Mouse (Mus musculus): ENCODE results near the gene Rabgap1. TPM values are rescaled to one million over a fixed set of nuclear protein-coding genes. Genes with fewer than 3 reads are reported as not detected.

Gene Rabgap1
- total RNA-seq, 2 experiments from 2014 or later = 47.4 to 48.4 TPM

DNA sequence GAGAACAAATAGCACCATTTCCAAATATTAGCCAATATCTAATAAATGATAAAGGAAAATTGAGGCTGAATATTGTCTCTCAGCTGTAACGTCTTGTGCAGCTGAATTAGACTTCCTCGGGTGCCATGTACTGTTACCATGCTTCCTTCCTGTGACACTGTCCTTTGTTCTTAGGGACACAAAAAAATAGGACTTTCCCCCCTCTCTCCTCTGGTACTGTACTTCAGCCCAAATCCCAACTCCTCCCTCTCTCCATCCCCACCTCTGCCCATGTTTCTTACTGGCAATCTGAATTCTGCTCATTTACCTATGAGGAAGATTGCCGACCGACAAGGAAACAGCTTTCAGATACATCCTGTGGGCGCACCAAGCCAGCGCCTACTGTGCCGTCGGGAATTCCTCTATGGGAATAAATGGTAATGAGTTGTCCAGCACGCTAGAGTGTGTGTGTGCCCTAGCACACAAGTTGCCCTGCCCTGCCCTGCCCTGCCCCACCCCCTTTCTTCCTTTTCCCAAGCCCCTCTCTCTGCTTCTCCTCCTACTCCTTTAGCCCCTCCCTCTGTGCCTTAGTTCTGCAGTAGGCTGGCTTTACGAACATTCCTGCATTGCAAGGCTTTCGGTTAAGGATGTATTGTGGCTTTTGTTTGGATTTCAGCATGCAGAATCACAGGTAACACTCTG, 73.1 kb downstream of the Rabgap1 start, which contains the start of gene Gpr21:
Gene Gpr21 (plus strand): TSS at position 303 of the 681 bp plus-strand sequence.
- DNase-seq = no peak

DNA sequence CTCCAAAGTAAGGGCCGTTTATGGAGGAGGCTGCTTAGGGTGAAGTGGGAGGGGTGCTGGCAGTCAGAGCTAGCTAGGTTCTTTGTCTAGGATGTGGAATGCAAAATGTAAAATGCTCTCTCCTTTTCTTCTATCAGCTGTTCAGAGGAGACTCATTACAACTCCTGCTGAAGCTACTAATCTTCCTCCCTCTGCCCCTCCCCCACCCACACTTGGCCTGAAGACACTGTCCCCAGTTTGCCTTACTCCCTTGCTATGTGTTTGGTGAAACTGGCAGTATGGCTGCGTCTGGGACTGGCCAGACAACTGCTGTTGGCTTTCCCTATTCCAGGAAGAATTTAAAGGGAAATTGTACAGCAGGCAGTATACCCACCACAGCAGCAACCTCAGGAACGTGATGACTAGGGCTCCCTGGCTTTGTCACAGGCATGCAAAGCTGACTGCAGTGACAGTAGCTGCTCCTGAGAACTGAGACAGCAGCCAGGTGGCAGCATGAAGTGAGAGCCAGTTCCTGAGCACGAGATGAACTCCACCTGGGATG, 73.9 kb downstream of the Rabgap1 start:
- peak; percentile 11 for DNase-seq

DNA sequence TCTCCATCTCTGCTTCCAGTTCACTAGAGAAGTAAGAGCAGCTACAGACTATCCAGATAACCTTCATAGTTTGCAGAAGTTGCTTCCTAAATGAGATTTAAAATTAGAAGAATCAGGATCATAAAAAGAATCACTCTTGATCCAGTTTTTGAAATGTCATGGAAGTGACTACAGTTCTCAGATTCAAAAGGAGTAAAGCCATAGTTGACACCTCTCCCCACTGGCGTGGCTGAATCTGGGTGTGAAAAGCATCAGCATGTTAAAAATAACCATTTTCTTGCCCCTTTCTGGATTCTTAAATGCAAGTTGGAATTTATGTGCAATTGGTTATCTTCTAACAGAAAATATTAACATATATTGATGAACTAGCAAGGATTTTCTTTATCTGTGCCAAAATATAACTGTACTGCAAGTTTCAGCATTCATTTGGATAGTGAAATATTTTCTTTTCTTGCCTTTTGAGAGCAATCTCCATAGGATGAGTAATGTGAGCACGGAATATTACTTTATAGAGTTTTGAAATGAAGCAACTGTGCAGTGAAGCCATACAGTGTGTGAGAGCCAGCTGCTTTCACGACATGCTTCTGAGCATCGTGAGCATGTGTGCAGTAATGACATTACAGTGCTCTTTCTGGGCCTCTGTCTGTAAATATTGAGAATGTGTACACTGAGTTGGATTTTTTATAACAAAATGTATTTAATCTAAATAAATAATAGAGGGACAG, 75.6 kb downstream of the Rabgap1 start:
- no peak for DNase-seq

DNA sequence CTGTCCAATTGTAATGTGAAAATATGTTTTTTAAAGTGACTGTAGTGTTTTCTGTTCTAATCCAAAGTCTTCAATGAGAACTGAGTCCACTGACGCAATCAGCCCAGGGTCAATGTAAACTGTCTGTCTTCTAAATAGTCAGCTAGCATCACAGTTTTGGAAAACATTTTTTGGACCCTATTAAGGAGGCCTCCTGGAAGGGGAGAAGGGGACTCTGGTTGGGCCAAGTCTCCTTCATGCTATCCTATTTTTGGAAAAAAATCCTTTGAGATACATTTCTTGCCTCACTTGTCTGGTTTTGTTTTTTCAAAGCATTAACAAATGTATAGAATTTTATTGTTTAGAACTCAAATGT, 76.2 kb downstream of the Rabgap1 start:
- DNase-seq = no peak

- peak; percentile 5 for DNase-seq
Measured at GRCm38 (mm10) chr2:37527587-37527986, 84.5 kb downstream of the Rabgap1 start.

GRCm38 (mm10) chr2:37529397-37529796, 86.3 kb downstream of the Rabgap1 start:
- no peak for DNase-seq

DNA sequence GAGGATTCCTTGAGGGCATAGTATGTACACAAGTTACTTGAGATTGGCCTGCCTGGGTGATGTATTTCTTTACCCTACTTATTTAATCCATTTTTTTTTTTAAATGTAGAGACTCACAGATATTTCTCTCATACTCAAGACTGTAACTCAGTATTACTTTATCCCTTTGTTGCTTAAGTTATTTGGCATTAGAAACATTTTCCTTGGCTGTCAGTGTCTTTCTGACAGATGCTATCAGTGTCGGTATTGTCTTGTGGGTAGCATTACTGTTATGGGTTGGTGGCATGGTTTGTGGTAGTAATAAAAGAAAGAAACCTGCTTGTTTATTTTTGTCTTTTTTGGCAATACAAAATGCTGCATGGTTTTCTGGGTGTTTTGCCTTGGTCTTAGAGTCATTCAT, 87.7 kb downstream of the Rabgap1 start:
- DNase-seq = no peak

DNA sequence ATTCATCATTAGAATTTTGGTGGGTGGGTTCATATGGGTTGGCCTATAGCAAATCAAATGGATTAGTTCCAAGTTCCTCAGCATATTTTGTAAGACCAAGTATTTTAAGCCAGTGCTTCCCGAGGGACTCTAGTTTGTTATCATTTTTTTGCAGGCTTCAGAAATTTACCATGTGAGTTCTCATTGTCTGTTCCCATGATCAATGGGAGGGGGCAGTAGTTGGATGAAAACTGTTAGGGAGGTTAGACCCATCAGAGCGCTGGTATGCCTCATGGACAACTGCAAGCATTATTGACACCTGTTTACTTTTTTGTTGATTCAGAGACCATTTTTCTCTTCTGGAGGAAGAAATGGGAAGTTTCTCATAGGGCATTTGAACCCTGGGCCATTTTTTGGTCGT, 88.6 kb downstream of the Rabgap1 start:
- DNase-seq = no peak

DNA sequence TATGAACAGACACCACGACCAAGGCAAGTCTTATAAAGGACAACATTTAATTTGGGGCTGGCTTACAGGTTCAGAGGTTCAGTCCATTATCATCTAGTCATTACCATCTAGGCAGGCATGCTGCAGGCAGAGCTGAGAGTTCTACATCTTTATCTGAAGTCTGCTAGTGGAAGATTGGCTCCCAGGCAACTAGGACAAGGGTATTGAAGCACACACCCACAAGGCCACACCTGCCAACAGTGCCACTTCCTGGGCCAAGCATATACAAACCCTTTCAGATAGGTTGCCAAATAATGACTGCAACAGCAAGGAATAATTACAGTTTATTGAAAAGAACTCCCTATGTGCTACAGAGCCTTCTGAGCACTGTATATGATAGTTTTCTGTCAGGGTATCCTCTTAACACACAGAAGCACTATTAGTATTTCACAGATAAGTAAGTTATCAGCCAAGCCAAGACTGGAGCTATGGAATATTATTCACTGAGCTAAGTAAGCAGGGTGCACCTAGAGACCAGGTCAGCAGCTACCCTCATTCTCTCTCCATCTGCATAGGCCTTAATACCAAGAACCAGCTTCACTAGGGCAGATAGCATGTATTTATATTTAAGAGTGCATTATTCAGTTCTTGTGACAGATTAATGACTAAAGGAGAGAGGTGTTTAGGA, 106.4 kb downstream of the Rabgap1 start:
- peak; percentile 17 for DNase-seq

GRCm38 (mm10) chr2:37556366-37556765, 113.3 kb downstream of the Rabgap1 start:
- DNase-seq = no peak

GRCm38 (mm10) chr2:37565579-37565978, 122.5 kb downstream of the Rabgap1 start:
- no peak for DNase-seq

GRCm38 (mm10) chr2:37566035-37566434, 123.0 kb downstream of the Rabgap1 start:
- no peak for DNase-seq

- peak; percentile 17 for DNase-seq
Measured at GRCm38 (mm10) chr2:37569888-37570287, 126.8 kb downstream of the Rabgap1 start.

GRCm38 (mm10) chr2:37570703-37571102, 127.6 kb downstream of the Rabgap1 start:
- DNase-seq = no peak

DNA sequence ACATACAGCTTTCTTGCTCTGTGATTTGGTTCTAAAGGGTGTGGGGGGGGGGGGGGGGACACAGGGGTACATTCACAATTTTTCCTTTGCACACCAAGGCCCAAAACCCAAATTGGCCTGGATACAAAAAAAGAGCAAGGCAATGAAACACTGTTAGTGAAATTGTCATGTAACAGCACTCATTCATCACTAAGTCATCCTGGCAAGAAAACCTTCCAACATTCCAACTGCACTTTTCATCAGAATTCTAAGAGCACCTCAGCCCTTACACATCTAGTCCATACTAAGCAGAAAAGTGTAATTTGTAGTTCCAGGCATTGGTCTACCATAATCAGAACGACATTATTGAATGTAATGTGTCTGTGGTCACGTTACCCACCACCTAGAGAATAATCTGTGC, 129.1 kb downstream of the Rabgap1 start:
- DNase-seq = no peak

GRCm38 (mm10) chr2:37576661-37577060, 133.6 kb downstream of the Rabgap1 start:
- no peak for DNase-seq

DNA sequence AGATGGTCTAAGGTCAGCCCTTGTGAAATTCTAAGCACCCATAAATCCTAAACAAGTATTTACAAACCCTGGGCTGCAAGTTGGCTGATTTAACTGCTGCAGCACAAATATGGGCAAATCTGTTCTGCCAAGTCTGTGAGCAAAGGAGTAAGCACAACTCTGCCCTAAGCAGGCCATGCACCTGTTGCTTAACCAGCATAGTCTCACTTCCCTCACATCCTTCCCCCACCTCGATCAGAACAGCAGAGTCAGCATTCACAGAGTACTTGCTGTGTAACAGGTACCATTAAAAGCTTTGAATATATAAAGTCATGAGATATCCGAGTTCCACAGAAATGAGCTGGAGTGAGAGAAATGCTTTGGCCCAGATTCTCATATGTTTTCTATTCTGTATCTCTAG, 135.1 kb downstream of the Rabgap1 start:
- no peak for DNase-seq

DNA sequence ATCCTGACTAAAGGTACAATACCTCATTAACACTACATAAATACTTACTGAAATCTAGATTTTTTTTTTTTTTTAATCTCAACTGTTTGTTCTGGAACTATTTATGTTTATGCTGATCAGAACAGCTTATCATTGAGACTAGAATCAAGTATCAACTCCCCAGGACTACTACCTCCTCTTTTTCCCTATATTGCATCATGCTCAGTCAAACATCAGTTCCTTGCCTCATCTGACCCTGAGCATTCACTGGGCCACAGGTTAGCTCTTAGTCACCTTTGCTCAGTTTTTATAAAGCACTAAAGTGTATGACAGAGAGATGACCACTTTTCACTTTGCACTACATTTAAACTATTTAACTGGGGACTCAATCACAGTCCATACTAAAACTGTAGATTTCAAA, 144.8 kb downstream of the Rabgap1 start:
- DNase-seq = no peak

Other genes with a start within 250 kb of the Rabgap1 start
- not detected for gene Olfr366, start 231.7 kb upstream of the Rabgap1 start, total RNA-seq (2021)
- gene Olfr368, start 116.8 kb upstream of the Rabgap1 start, total RNA-seq (2021) = not detected
- gene Pdcl, start 83.9 kb upstream of the Rabgap1 start, total RNA-seq (2021) = 10 to 100 TPM; 32.6 to 38.2 TPM
- 10 to 100 TPM; 45.1 to 51.6 TPM for gene Rc3h2, start 20.4 kb upstream of the Rabgap1 start, total RNA-seq (2021)
- 1 to 10 TPM; 5.3 to 5.5 TPM for gene Zbtb26, start 144 bp upstream of the Rabgap1 start, total RNA-seq (2021)
- gene Zbtb6, start 108 bp upstream of the Rabgap1 start, total RNA-seq (2021) = 1 to 10 TPM; 6.7 to 7.0 TPM
- gene Gpr21, start 73.1 kb downstream of the Rabgap1 start, total RNA-seq (2021) = 1 to 10 TPM; 1.4 to 1.5 TPM

Data from heart, postnatal 4 days (tissue).